Mouse (Mus musculus): Measurements from ENCODE around the gene Mylpf. TPM values are rescaled to one million over a fixed set of nuclear protein-coding genes. Genes with fewer than 3 reads are reported as not detected.

Mylpf gene
- total RNA-seq, 2 experiments from 2014 or later, result 6.0 to 7.8 TPM

GRCm38 (mm10) chr7:127253821-127254769, 45.4 kb downstream of the Mylpf start:
- ATAC-seq (replicated peaks; ENCODE audit: poor library complexity), result peak; percentile 77

- no peak for ATAC-seq (replicated peaks; ENCODE audit: poor library complexity)
Observed at GRCm38 (mm10) chr7:127255008-127255407, 46.3 kb downstream of the Mylpf start.

GRCm38 (mm10) chr7:127255965-127256364, 47.3 kb downstream of the Mylpf start:
- no peak for ATAC-seq (replicated peaks; ENCODE audit: poor library complexity)

GRCm38 (mm10) chr7:127256518-127256917, 47.8 kb downstream of the Mylpf start:
- ATAC-seq (replicated peaks; ENCODE audit: poor library complexity), result no peak

- ATAC-seq (replicated peaks; ENCODE audit: poor library complexity), result no peak
Observed at GRCm38 (mm10) chr7:127259186-127259905, 50.7 kb downstream of the Mylpf start.

GRCm38 (mm10) chr7:127260309-127261111, 51.8 kb downstream of the Mylpf start, which contains the start of gene Dctpp1:
TSS of gene Dctpp1 (minus strand) at chr7:127260709.
- peak; percentile 84 for ATAC-seq (replicated peaks; ENCODE audit: poor library complexity)

- peak; percentile 33 for ATAC-seq (replicated peaks; ENCODE audit: poor library complexity)
Observed at GRCm38 (mm10) chr7:127262218-127262961, 53.7 kb downstream of the Mylpf start.

GRCm38 (mm10) chr7:127263526-127263925, 54.8 kb downstream of the Mylpf start:
- ATAC-seq (replicated peaks; ENCODE audit: poor library complexity), result no peak

Other genes with a start within 250 kb of the Mylpf start
- 41.2 and 42.3 TPM in 2 replicates for gene Cdipt, start 233.0 kb upstream of the Mylpf start, total RNA-seq (2015)
- 50.1 and 54.7 TPM in 2 replicates for gene Cdipt, start 233.0 kb upstream of the Mylpf start, total RNA-seq (2017)
- gene Cdiptos, start 232.8 kb upstream of the Mylpf start, total RNA-seq (2015), result 4.3 and 4.9 TPM in 2 replicates
- 0.62 and 3.2 TPM in 2 replicates for gene Cdiptos, start 232.8 kb upstream of the Mylpf start, total RNA-seq (2017)
- gene Mvp, start 194.3 kb upstream of the Mylpf start, total RNA-seq (2015), result 2.2 and 5.1 TPM in 2 replicates
- gene Mvp, start 194.3 kb upstream of the Mylpf start, total RNA-seq (2017), result 17.4 and 19.2 TPM in 2 replicates
- not detected in 2 replicates for gene Pagr1b, start 192.4 kb upstream of the Mylpf start, total RNA-seq (2015)
- not detected in 2 replicates for gene Pagr1b, start 192.4 kb upstream of the Mylpf start, total RNA-seq (2017)
- 44.2 and 55.4 TPM in 2 replicates for gene Pagr1a, start 191.5 kb upstream of the Mylpf start, total RNA-seq (2015)
- 39.8 and 48.1 TPM in 2 replicates for gene Pagr1a, start 191.5 kb upstream of the Mylpf start, total RNA-seq (2017)
- gene Gm42742, start 187.8 kb upstream of the Mylpf start, total RNA-seq (2015), result 0.69 TPM in 1 of 2 replicates, not detected in the other
- 0.21 and 3.7 TPM in 2 replicates for gene Gm42742, start 187.8 kb upstream of the Mylpf start, total RNA-seq (2017)
- gene Prrt2, start 187.7 kb upstream of the Mylpf start, total RNA-seq (2015), result 0.74 and 1.1 TPM in 2 replicates
- gene Prrt2, start 187.7 kb upstream of the Mylpf start, total RNA-seq (2017), result 0.44 TPM in 1 of 2 replicates, not detected in the other
- gene Maz, start 181.9 kb upstream of the Mylpf start, total RNA-seq (2015), result 93.4 and 103 TPM in 2 replicates
- 64.2 and 64.5 TPM in 2 replicates for gene Maz, start 181.9 kb upstream of the Mylpf start, total RNA-seq (2017)
- 76.8 and 89.8 TPM in 2 replicates for gene Kif22, start 166.4 kb upstream of the Mylpf start, total RNA-seq (2015)
- 67.8 and 84.8 TPM in 2 replicates for gene Kif22, start 166.4 kb upstream of the Mylpf start, total RNA-seq (2017)
- 4.4 and 4.7 TPM in 2 replicates for gene Zg16, start 121.6 kb upstream of the Mylpf start, total RNA-seq (2015)
- 1.7 and 4.0 TPM in 2 replicates for gene Zg16, start 121.6 kb upstream of the Mylpf start, total RNA-seq (2017)
- gene AI467606, start 117.5 kb upstream of the Mylpf start, total RNA-seq (2015), result 27.4 and 27.5 TPM in 2 replicates
- 17.5 and 20.6 TPM in 2 replicates for gene AI467606, start 117.5 kb upstream of the Mylpf start, total RNA-seq (2017)
- 2.0 and 3.5 TPM in 2 replicates for gene Qprt, start 86.7 kb upstream of the Mylpf start, total RNA-seq (2015)
- gene Qprt, start 86.7 kb upstream of the Mylpf start, total RNA-seq (2017), result 1.1 and 1.9 TPM in 2 replicates
- gene Spn, start 71.1 kb upstream of the Mylpf start, total RNA-seq (2015), result 86.0 and 93.4 TPM in 2 replicates
- gene Spn, start 71.1 kb upstream of the Mylpf start, total RNA-seq (2017), result 294 and 316 TPM in 2 replicates
- gene Cd2bp2, start 12.8 kb upstream of the Mylpf start, total RNA-seq (2015), result 16.8 and 17.4 TPM in 2 replicates
- gene Cd2bp2, start 12.8 kb upstream of the Mylpf start, total RNA-seq (2017), result 56.0 and 65.7 TPM in 2 replicates
- gene Tbc1d10b, start 422 bp upstream of the Mylpf start, total RNA-seq (2015), result 12.8 and 13.8 TPM in 2 replicates
- gene Tbc1d10b, start 422 bp upstream of the Mylpf start, total RNA-seq (2017), result 34.0 and 36.0 TPM in 2 replicates
- gene Zfp553, start 24.2 kb downstream of the Mylpf start, total RNA-seq (2015), result 6.5 and 9.0 TPM in 2 replicates
- 13.8 and 15.4 TPM in 2 replicates for gene Zfp553, start 24.2 kb downstream of the Mylpf start, total RNA-seq (2017)
- 27.0 and 38.6 TPM in 2 replicates for gene Sept1, start 24.2 kb downstream of the Mylpf start, total RNA-seq (2015)
- gene Sept1, start 24.2 kb downstream of the Mylpf start, total RNA-seq (2017), result 21.7 and 35.4 TPM in 2 replicates
- 3.4 and 3.5 TPM in 2 replicates for gene Zfp771, start 35.4 kb downstream of the Mylpf start, total RNA-seq (2015)
- 2.7 and 8.0 TPM in 2 replicates for gene Zfp771, start 35.4 kb downstream of the Mylpf start, total RNA-seq (2017)
- 92.7 and 106 TPM in 2 replicates for gene Dctpp1, start 51.8 kb downstream of the Mylpf start, total RNA-seq (2015)
- gene Dctpp1, start 51.8 kb downstream of the Mylpf start, total RNA-seq (2017), result 62.4 and 63.5 TPM in 2 replicates
- 63.9 and 74.4 TPM in 2 replicates for gene Sephs2, start 65.2 kb downstream of the Mylpf start, total RNA-seq (2015)
- gene Sephs2, start 65.2 kb downstream of the Mylpf start, total RNA-seq (2017), result 161 and 168 TPM in 2 replicates
- 50.3 and 53.6 TPM in 2 replicates for gene Itgal, start 87.4 kb downstream of the Mylpf start, total RNA-seq (2015)
- 21.4 and 23.8 TPM in 2 replicates for gene Itgal, start 87.4 kb downstream of the Mylpf start, total RNA-seq (2017)
- 2.3 and 3.2 TPM in 2 replicates for gene Zfp768, start 136.7 kb downstream of the Mylpf start, total RNA-seq (2015)
- gene Zfp768, start 136.7 kb downstream of the Mylpf start, total RNA-seq (2017), result 6.5 and 8.9 TPM in 2 replicates
- 4.2 and 4.3 TPM in 2 replicates for gene Zfp747, start 167.2 kb downstream of the Mylpf start, total RNA-seq (2015)
- gene Zfp747, start 167.2 kb downstream of the Mylpf start, total RNA-seq (2017), result 7.4 and 9.2 TPM in 2 replicates
- 1.5 and 2.1 TPM in 2 replicates for gene 9130019O22Rik, start 178.3 kb downstream of the Mylpf start, total RNA-seq (2015)
- gene 9130019O22Rik, start 178.3 kb downstream of the Mylpf start, total RNA-seq (2017), result 4.2 and 6.5 TPM in 2 replicates
- 1.0 and 1.5 TPM in 2 replicates for gene E430018J23Rik, start 184.7 kb downstream of the Mylpf start, total RNA-seq (2015)
- 2.3 and 4.8 TPM in 2 replicates for gene E430018J23Rik, start 184.7 kb downstream of the Mylpf start, total RNA-seq (2017)
- gene Zfp764, start 197.9 kb downstream of the Mylpf start, total RNA-seq (2015), result 9.3 and 10.9 TPM in 2 replicates
- gene Zfp764, start 197.9 kb downstream of the Mylpf start, total RNA-seq (2017), result 9.9 and 12.4 TPM in 2 replicates
- gene Zfp688, start 213.2 kb downstream of the Mylpf start, total RNA-seq (2015), result 7.1 and 9.0 TPM in 2 replicates
- 4.7 and 5.9 TPM in 2 replicates for gene Zfp688, start 213.2 kb downstream of the Mylpf start, total RNA-seq (2017)
- gene Zfp689, start 240.3 kb downstream of the Mylpf start, total RNA-seq (2015), result 2.2 and 2.3 TPM in 2 replicates
- gene Zfp689, start 240.3 kb downstream of the Mylpf start, total RNA-seq (2017), result 1.2 and 3.0 TPM in 2 replicates